Mouse (Mus musculus): Measurements from ENCODE around the gene Rgma. TPM values are rescaled to one million over a fixed set of nuclear protein-coding genes. Genes with fewer than 3 reads are reported as not detected.

Gene Rgma
- polyA plus RNA-seq, 1 experiment from 2014 or later = 6.6 TPM

GRCm38 (mm10) chr7:73433637-73434335 is 58.5 kb downstream of the Rgma start:
- no peak overlapping the region for H3K27ac ChIP-seq
- H3K27me3 ChIP-seq (ENCODE audit: insufficient read depth, low read length) = no peaks in the 10 kb centered on the region
- ATAC-seq (replicated peaks; ENCODE audit: low FRiP score, low read depth) (no peak), DNase-seq (ENCODE audit: low spot score) (no peak)
- no peak overlapping the region for H3K9ac ChIP-seq (ENCODE audit: low read depth, low read length)
- H3K9me3 ChIP-seq (replicated peaks; ENCODE audit: low read length) = no peaks in the 10 kb centered on the region
- H3K4me2 ChIP-seq (ENCODE audit: low read length) = no peak overlapping the region
- TF ChIP-seq CTCF (IDR thresholded peaks at IDR 0.05; ENCODE audit: low read depth) = no peak
- H3K4me3 ChIP-seq (replicated peaks; ENCODE audit: low read depth, low read length) = no peak overlapping the region
- no peaks in the 10 kb centered on the region for H3K4me1 ChIP-seq (replicated peaks; ENCODE audit: insufficient read depth, low read length)
- 68% methylated on average over 6 of the region's 6 CpGs for WGBS
- H3K36me3 ChIP-seq (ENCODE audit: insufficient read depth, low read length) = peaks cover 68% of the 10 kb centered on the region

- no peak for TF ChIP-seq CTCF (IDR thresholded peaks at IDR 0.05; ENCODE audit: low read depth)
- Histone ChIP-seq H3K27ac (no peak overlapping the region), H3K9me3 (replicated peaks; ENCODE audit: low read length) (no peaks in the 10 kb centered on the region), H3K4me3 (replicated peaks; ENCODE audit: low read depth, low read length) (no peak overlapping the region), H3K27me3 (ENCODE audit: insufficient read depth, low read length) (no peaks in the 10 kb centered on the region), H3K4me2 (ENCODE audit: low read length) (no peak overlapping the region), H3K9ac (ENCODE audit: low read depth, low read length) (no peak overlapping the region), H3K4me1 (replicated peaks; ENCODE audit: insufficient read depth, low read length) (no peaks in the 10 kb centered on the region), H3K36me3 (ENCODE audit: insufficient read depth, low read length) (peaks cover 68% of the 10 kb centered on the region)
- ATAC-seq (replicated peaks; ENCODE audit: low FRiP score, low read depth) (no peak), DNase-seq (ENCODE audit: low spot score) (no peak)
- 86% methylated on average over 2 of the region's 2 CpGs for WGBS
Measured at GRCm38 (mm10) chr7:73434336-73434677, 59.0 kb downstream of the Rgma start.

GRCm38 (mm10) chr7:73435685-73436084 is 60.4 kb downstream of the Rgma start:
- H3K27ac ChIP-seq = no peak overlapping the region
- H3K4me3 ChIP-seq (replicated peaks; ENCODE audit: low read depth, low read length) = no peak overlapping the region
- peak; percentile 46; the same call in 1 of the 2 replicates for TF ChIP-seq CTCF (IDR thresholded peaks at IDR 0.05; ENCODE audit: low read depth)
- peaks cover 71% of the 10 kb centered on the region for H3K36me3 ChIP-seq (ENCODE audit: insufficient read depth, low read length)
- H3K9me3 ChIP-seq (replicated peaks; ENCODE audit: low read length) = no peaks in the 10 kb centered on the region
- no peak for ATAC-seq (replicated peaks; ENCODE audit: low FRiP score, low read depth)
- H3K4me2 ChIP-seq (ENCODE audit: low read length) = no peak overlapping the region
- H3K4me1 ChIP-seq (replicated peaks; ENCODE audit: insufficient read depth, low read length) = no peaks in the 10 kb centered on the region
- no peak overlapping the region for H3K9ac ChIP-seq (ENCODE audit: low read depth, low read length)
- 73% methylated on average over 12 of the region's 12 CpGs for WGBS
- peak; percentile 41 for DNase-seq (ENCODE audit: low spot score)
- H3K27me3 ChIP-seq (ENCODE audit: insufficient read depth, low read length) = no peaks in the 10 kb centered on the region

GRCm38 (mm10) chr7:73441802-73442201 is 66.5 kb downstream of the Rgma start:
- WGBS = 92% methylated on average over 3 of the region's 3 CpGs
- no peak overlapping the region for H3K4me2 ChIP-seq (ENCODE audit: low read length)
- ATAC-seq (replicated peaks; ENCODE audit: low FRiP score, low read depth) = no peak

GRCm38 (mm10) chr7:73442246-73442645 is 66.9 kb downstream of the Rgma start:
- Histone ChIP-seq H3K9ac (ENCODE audit: low read depth, low read length) (no peak overlapping the region), H3K36me3 (ENCODE audit: insufficient read depth, low read length) (peaks cover 86% of the 10 kb centered on the region), H3K4me2 (ENCODE audit: low read length) (no peak overlapping the region), H3K4me3 (replicated peaks; ENCODE audit: low read depth, low read length) (no peak overlapping the region), H3K9me3 (replicated peaks; ENCODE audit: low read length) (no peaks in the 10 kb centered on the region), H3K4me1 (replicated peaks; ENCODE audit: insufficient read depth, low read length) (no peaks in the 10 kb centered on the region), H3K27me3 (ENCODE audit: insufficient read depth, low read length) (no peaks in the 10 kb centered on the region), H3K27ac (no peak overlapping the region)
- ATAC-seq (replicated peaks; ENCODE audit: low FRiP score, low read depth) (no peak), DNase-seq (ENCODE audit: low spot score) (no peak)
- no peak for TF ChIP-seq CTCF (IDR thresholded peaks at IDR 0.05; ENCODE audit: low read depth)
- WGBS = 93% methylated on average over 4 of the region's 4 CpGs

More at GRCm38 (mm10) chr7:73441802-73442201, 66.5 kb downstream of the Rgma start:
- H3K27me3 ChIP-seq (ENCODE audit: insufficient read depth, low read length) = no peaks in the 10 kb centered on the region
- DNase-seq (ENCODE audit: low spot score) = no peak
- peaks cover 85% of the 10 kb centered on the region for H3K36me3 ChIP-seq (ENCODE audit: insufficient read depth, low read length)
- no peak overlapping the region for H3K27ac ChIP-seq
- H3K9ac ChIP-seq (ENCODE audit: low read depth, low read length) = no peak overlapping the region
- H3K9me3 ChIP-seq (replicated peaks; ENCODE audit: low read length) = no peaks in the 10 kb centered on the region
- TF ChIP-seq CTCF (IDR thresholded peaks at IDR 0.05; ENCODE audit: low read depth) = no peak
- no peak overlapping the region for H3K4me3 ChIP-seq (replicated peaks; ENCODE audit: low read depth, low read length)
- H3K4me1 ChIP-seq (replicated peaks; ENCODE audit: insufficient read depth, low read length) = no peaks in the 10 kb centered on the region

GRCm38 (mm10) chr7:73451594-73451993 is 76.3 kb downstream of the Rgma start:
- no peak overlapping the region for H3K4me3 ChIP-seq (replicated peaks; ENCODE audit: low read depth, low read length)
- no peak for DNase-seq (ENCODE audit: low spot score)
- H3K27me3 ChIP-seq (ENCODE audit: insufficient read depth, low read length) = no peaks in the 10 kb centered on the region
- ATAC-seq (replicated peaks; ENCODE audit: low FRiP score, low read depth) = no peak
- no peak overlapping the region for H3K4me2 ChIP-seq (ENCODE audit: low read length)
- H3K4me1 ChIP-seq (replicated peaks; ENCODE audit: insufficient read depth, low read length) = no peaks in the 10 kb centered on the region
- H3K27ac ChIP-seq = no peak overlapping the region
- no peaks in the 10 kb centered on the region for H3K9me3 ChIP-seq (replicated peaks; ENCODE audit: low read length)
- TF ChIP-seq CTCF (IDR thresholded peaks at IDR 0.05; ENCODE audit: low read depth) = no peak
- H3K9ac ChIP-seq (ENCODE audit: low read depth, low read length) = no peak overlapping the region
- H3K36me3 ChIP-seq (ENCODE audit: insufficient read depth, low read length) = peaks cover 86% of the 10 kb centered on the region
- 92% methylated on average over 4 of the region's 4 CpGs for WGBS
